Mouse (Mus musculus) bone marrow, adult 2 months (tissue): ENCODE data around the gene Fhod1.

Experiments used
- CTCF ChIP-seq: fragments of 200-500 bp; IDR thresholded peaks from 2 replicates; pipeline ENCODE4 v1.5.1; 2011; ENCODE audit warnings: low read length, control low read depth; ENCODE audit not compliant: control insufficient read depth, insufficient read depth
- POLR2A ChIP-seq: fragments of 200-500 bp; IDR thresholded peaks from 2 replicates; pipeline ENCODE4 v1.6.1; 2011; ENCODE audit warnings: low read depth, mild to moderate bottlenecking, control low read depth, low read length, borderline replicate concordance; ENCODE audit not compliant: control insufficient read depth

GRCm38 (mm10) chr8:105359208-105359607 is 11.5 kb upstream of the Fhod1 start:
- TF ChIP-seq CTCF = no peak
- no peak for TF ChIP-seq POLR2A
